Mouse (Mus musculus) telencephalon, adult 2 months (tissue): ENCODE measurements around the gene Olfr403.
"Not testable (repeated sequence)": the region's sequence is repeated elsewhere in the genome, so short reads cannot be mapped to it uniquely, and the experiment has no call there.

ENCODE experiments used
- DNase-seq: peaks from one replicate; pipeline ENCODE4 v3.0.0-alpha.2; 2011; ENCODE audit warnings: low read depth, low spot score

Gene Olfr403

GRCm38 (mm10) chr11:74185949-74186348 is at the start of gene Olfr403:
TSS of gene Olfr403 (plus strand) at chr11:74186249.
- DNase-seq: no peak

- DNase-seq: not testable (repeated sequence)
These were observed 46.0 kb upstream of the Olfr403 start for GRCm38 (mm10) chr11:74140001-74140400.

GRCm38 (mm10) chr11:74145866-74146265 is 40.2 kb upstream of the Olfr403 start:
- DNase-seq: no peak

GRCm38 (mm10) chr11:74153229-74153628 is 32.8 kb upstream of the Olfr403 start, which contains the start of gene Olfr402:
TSS of gene Olfr402 (plus strand) at chr11:74153529.
- no peak for DNase-seq

GRCm38 (mm10) chr11:74168771-74169170 is 17.3 kb upstream of the Olfr403 start:
- DNase-seq: no peak

- DNase-seq: no peak
These were observed 2.9 kb upstream of the Olfr403 start for GRCm38 (mm10) chr11:74183168-74183567.

- DNase-seq: no peak
These were observed 2.3 kb upstream of the Olfr403 start for GRCm38 (mm10) chr11:74183745-74184144.

GRCm38 (mm10) chr11:74211279-74211678 is 25.2 kb downstream of the Olfr403 start, which contains the start of gene Olfr43:
TSS of gene Olfr43 (minus strand) at chr11:74211379.
- DNase-seq: no peak

GRCm38 (mm10) chr11:74241201-74241600 is 55.2 kb downstream of the Olfr403 start:
- DNase-seq: no peak
